Mouse (Mus musculus) thymus, adult 2 months (tissue): Measurements from ENCODE around the gene Gm9936. TPM values are rescaled to one million over a fixed set of nuclear protein-coding genes. Genes with fewer than 3 reads are reported as not detected.
"Not testable (repeated sequence)": the region's sequence is repeated elsewhere in the genome, so short reads cannot be mapped to it uniquely, and the experiment has no call there.

Source experiments
- DNase-seq: peaks from one replicate; pipeline ENCODE4 v3.0.0; 2021
- H3K27ac ChIP-seq: fragments of 200-500 bp; 2 replicates; pipeline ENCODE4 v1.5.1; 2012; ENCODE audit warnings: low read length, control low read depth; ENCODE audit not compliant: control insufficient read depth, insufficient read depth
- H3K27me3 ChIP-seq: fragments of 200-500 bp; 2 replicates; pipeline ENCODE4 v1.6.1; 2012; ENCODE audit warnings: mild to moderate bottlenecking, low read length, moderate library complexity, mixed read lengths; ENCODE audit not compliant: control insufficient read depth, insufficient read depth
- H3K36me3 ChIP-seq: fragments of 200-500 bp; 2 replicates; pipeline ENCODE4 v1.6.1; 2012; ENCODE audit warnings: mild to moderate bottlenecking, low read length, moderate library complexity; ENCODE audit not compliant: control insufficient read depth, insufficient read depth
- H3K4me1 ChIP-seq: fragments of 200-500 bp; replicated peaks from 2 replicates; pipeline ENCODE4 v1.6.1; 2012; ENCODE audit warnings: low read length; ENCODE audit not compliant: control insufficient read depth, insufficient read depth
- H3K4me3 ChIP-seq: fragments of 200-500 bp; 2 replicates; pipeline ENCODE4 v1.5.1; 2012; ENCODE audit warnings: mild to moderate bottlenecking, low read length, control low read depth, moderate library complexity; ENCODE audit not compliant: control insufficient read depth, insufficient read depth
- CTCF ChIP-seq: fragments of 200-500 bp; IDR thresholded peaks from 2 replicates; pipeline ENCODE4 v1.5.1; 2012; ENCODE audit warnings: mild to moderate bottlenecking, control low read depth, low read length, moderate library complexity, borderline replicate concordance; ENCODE audit not compliant: control insufficient read depth, poor library complexity, insufficient read depth; ENCODE audit errors: extremely low read depth
- POLR2A ChIP-seq: fragments of 200-500 bp; IDR thresholded peaks from 2 replicates; pipeline ENCODE4 v1.6.1; 2012; ENCODE audit warnings: mild to moderate bottlenecking, low read length, control low read depth, moderate library complexity; ENCODE audit not compliant: control insufficient read depth, poor library complexity, insufficient read depth; ENCODE audit errors: extremely low read depth
- WGBS: fragments of 180-500 bp; shearing (Covaris S2); methylation state at CpG from one replicate; pipeline ENCODE4 v1.1.7; 2018; 5-methylcytosine and 5-hydroxymethylcytosine counted together
- polyA plus RNA-seq: library from polyadenylated mRNA; depleted of rRNA; stranded (reverse); fragments of >200 nt; gene quantifications from 2 replicates; pipeline ENCODE4 v1.2.3, GENCODE M21; 2012

Gm9936 gene
- polyA plus RNA-seq, 1 experiment, result not detected

- TF ChIP-seq POLR2A (no peak), CTCF (no peak)
- H3K4me1 ChIP-seq, result 0 out of 2 replicates have a peak, but pooled peaks cover 4% of the 10 kb centered on the region
- DNase-seq, result no peak
- 96% methylated on average over 12 of the region's 12 CpGs for WGBS
- H3K36me3 ChIP-seq, result no peaks in the 10 kb centered on the region
- no peaks in the 10 kb centered on the region for H3K27me3 ChIP-seq
- no peak overlapping the region for H3K4me3 ChIP-seq
- H3K27ac ChIP-seq, result no peak overlapping the region
Observed at GRCm38 (mm10) chr5:114865279-114865678, 6.8 kb upstream of the Gm9936 start.

- TF ChIP-seq CTCF (no peak), POLR2A (no peak)
- 33% methylated on average over 7 of the region's 7 CpGs for WGBS
- H3K4me1 ChIP-seq, result 0 out of 2 replicates have a peak, but pooled peaks cover 4% of the 10 kb centered on the region
- H3K36me3 ChIP-seq, result no peaks in the 10 kb centered on the region
- H3K27ac ChIP-seq, result no peak overlapping the region
- no peaks in the 10 kb centered on the region for H3K27me3 ChIP-seq
- DNase-seq, result no peak
- H3K4me3 ChIP-seq, result no peak overlapping the region
Observed at GRCm38 (mm10) chr5:114864813-114865212, 6.3 kb upstream of the Gm9936 start.

- TF ChIP-seq CTCF (no peak), POLR2A (no peak)
- WGBS, result 87% methylated on average over 6 of the region's 6 CpGs
- Histone ChIP-seq H3K36me3 (no peaks in the 10 kb centered on the region), H3K27ac (no peak overlapping the region), H3K4me3 (no peak overlapping the region), H3K27me3 (no peaks in the 10 kb centered on the region), H3K4me1 (0 out of 2 replicates have a peak, but pooled peaks cover 4% of the 10 kb centered on the region)
- DNase-seq, result no peak
Observed at GRCm38 (mm10) chr5:114861730-114862129, 3.2 kb upstream of the Gm9936 start.

- Histone ChIP-seq H3K27ac (no peak overlapping the region), H3K36me3 (no peaks in the 10 kb centered on the region), H3K27me3 (no peaks in the 10 kb centered on the region), H3K4me1 (0 out of 2 replicates have a peak, but pooled peaks cover 2% of the 10 kb centered on the region), H3K4me3 (no peak overlapping the region)
- peak; percentile 54 for DNase-seq
- no peak for TF ChIP-seq POLR2A
- TF ChIP-seq CTCF, result peak; percentile 75; the same call in 1 of the 2 replicates
- WGBS, result 6% methylated on average over 18 of the region's 18 CpGs
Observed at GRCm38 (mm10) chr5:114859253-114859652, 771 bp upstream of the Gm9936 start.

GRCm38 (mm10) chr5:114853364-114853763 is 5.1 kb downstream of the Gm9936 start, which contains the start of gene 4930519G04Rik:
Gene 4930519G04Rik, plus strand, starts transcription at chr5:114853664.
- not testable (repeated sequence) for H3K27me3 ChIP-seq, H3K4me3 ChIP-seq, H3K27ac ChIP-seq, H3K4me1 ChIP-seq, H3K36me3 ChIP-seq, DNase-seq
- WGBS, result 94% methylated on average over 3 of the region's 5 CpGs

GRCm38 (mm10) chr5:114851565-114852236 is 6.8 kb downstream of the Gm9936 start:
- no peak for TF ChIP-seq CTCF
- no peak for TF ChIP-seq POLR2A
- DNase-seq, result no peak
- no peaks in the 10 kb centered on the region for H3K27me3 ChIP-seq
- H3K4me3 ChIP-seq, result no peak overlapping the region
- H3K36me3 ChIP-seq, result no peaks in the 10 kb centered on the region
- 80% methylated on average over 20 of the region's 20 CpGs for WGBS
- no peak overlapping the region for H3K27ac ChIP-seq
- no peaks in the 10 kb centered on the region for H3K4me1 ChIP-seq

GRCm38 (mm10) chr5:114844371-114844770 is 14.1 kb downstream of the Gm9936 start:
- H3K4me3 ChIP-seq, H3K27me3 ChIP-seq, H3K36me3 ChIP-seq, H3K27ac ChIP-seq, H3K4me1 ChIP-seq, DNase-seq: not testable (repeated sequence)
- WGBS, result 96% methylated on average over 2 of the region's 2 CpGs
